Mouse (Mus musculus): ENCODE measurements around the gene Phldb1.

Phldb1 gene

DNA sequence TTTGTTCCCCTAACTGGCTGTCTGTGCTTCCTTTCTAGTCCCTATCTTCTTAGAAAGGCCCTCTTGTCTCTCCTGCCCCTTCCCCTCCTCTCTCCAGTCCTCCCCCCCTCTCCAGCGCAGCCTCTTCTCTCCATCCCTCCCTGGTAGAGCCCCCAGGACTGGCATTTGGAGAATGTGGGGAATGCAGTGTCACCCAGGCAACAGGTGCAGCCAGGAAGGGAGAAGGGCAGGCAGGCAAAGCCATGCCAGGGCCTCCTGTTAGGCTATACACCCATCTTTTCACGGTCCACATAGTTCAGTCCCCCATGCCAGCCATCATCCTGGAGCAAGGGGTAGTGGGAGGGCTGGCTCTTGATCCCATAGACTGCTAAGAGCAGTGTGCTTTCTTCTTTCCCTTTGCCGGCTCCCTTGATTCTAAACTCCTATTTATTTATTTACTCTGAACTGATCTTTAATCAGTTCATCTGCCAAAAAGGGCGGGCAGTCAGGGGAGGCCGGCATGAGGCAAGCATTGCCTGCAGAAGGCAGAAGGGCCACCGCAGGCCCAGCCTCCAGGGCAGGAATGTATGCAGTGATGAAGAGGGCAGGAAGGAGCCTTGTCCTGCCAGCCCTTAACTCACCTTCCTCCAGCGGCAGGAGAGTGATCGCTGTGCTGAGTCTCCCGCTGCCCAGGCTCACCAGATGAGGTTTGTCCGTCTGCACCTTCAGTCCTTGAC, 8.4 kb downstream of the Phldb1 start:
- DNase-seq (ENCODE audit: low spot score in 2 of 2): no peak

DNA sequence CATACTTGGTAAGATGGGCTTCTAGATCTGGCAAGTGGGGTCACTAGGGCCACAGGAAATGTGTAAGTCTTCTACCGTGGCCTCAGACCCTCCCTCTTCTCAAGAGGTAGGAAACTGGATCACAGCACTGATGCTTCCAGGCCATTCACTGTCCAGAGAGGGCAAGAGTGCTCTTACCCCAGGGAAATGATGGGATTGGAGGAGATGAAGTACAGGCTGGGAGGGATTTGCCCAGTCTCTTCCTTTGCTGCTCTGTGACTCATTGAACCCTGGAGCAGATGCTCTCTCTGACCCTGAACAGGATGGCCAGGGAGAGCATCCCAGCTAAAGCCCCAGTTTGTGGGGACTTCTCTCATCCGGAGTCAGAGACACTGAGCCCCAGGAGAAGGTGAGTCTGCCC, 10.3 kb downstream of the Phldb1 start:
- no peak for DNase-seq (ENCODE audit: low spot score in 2 of 2)

DNA sequence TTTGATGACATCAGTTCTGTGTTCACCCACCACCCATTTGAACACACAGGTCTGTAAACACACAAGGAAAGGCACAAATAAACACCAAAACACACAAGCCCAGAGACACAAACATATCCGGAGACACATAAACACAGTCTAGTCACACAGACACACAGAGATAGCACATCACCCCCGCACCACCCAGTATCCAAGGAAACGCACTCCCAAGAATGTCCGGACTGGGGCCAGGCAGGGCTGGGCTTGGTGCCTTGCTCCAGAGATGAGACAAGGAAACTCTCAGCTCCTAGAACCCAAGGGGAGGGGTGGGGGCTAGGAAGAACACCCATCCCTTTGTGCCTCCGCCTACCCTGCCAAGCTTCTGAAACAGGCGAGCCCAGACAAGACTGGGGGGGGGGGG, 10.8 kb downstream of the Phldb1 start:
- DNase-seq (ENCODE audit: low spot score in 2 of 2): peak; percentile 34 to 51

DNA sequence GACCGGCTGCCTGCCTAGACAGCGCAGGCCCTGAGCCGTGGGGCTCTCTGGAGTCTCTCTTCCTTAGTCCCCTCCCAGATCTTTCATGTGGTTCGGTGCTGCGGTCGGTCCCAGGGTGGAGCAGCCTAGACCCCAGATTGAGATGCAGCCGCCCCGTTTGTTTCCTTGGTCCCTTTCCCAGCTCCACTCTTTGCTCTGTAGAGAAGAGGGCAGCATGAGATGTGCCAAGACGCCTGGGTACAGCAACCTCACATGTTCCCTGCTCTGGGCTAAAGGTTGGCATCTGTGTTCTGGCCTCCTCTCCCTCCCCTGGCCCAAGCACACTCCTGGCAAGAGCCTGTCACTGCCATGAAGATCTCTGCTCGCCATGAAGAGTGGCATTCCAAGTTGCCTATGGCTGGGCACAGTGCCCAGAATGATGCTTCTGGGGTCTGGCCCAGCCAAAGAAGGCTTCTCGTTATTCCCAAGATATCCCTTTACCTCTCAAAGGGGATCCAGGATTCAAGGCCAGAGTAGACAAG, 11.4 kb downstream of the Phldb1 start:
- no peak for DNase-seq (ENCODE audit: low spot score in 2 of 2)

DNA sequence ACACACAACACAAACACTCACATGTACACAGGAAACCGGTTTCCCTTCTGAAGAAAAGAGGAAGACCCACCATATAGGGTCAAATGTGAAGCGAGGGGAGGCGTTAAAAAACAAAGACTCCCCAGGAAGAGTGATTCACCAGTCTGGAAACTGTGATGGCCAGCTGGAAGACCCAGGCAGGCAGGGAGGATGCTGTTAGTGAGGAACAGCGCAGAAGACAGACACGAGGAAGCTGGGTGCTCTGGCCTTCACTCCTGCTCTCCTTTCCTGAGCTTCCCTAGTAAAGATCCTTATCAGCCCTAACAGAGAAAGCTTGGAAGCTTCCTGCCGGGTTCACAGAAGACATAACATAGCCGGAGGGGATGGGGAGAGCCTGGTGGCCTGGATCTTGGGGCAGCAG, 12.0 kb downstream of the Phldb1 start:
- no peak for DNase-seq (ENCODE audit: low spot score in 2 of 2)

DNA sequence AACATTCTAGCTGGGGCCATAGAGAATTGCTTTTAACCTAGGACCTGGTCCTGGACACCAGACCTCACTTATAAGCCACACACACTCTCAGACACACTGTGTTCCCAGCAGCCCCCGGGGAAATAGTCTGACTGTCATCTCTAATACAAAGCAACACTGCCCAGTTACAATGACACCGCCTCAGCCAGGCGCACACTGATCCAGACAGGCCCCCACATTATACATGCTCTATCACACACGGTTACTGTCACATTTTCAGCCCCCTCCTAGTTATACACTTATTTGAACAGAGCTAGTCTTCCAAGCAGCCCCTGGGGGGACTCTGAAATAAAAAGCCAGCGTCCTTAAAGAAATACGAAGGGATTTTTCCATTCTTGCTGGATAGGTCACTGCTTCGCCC, 12.4 kb downstream of the Phldb1 start:
- no peak for DNase-seq (ENCODE audit: low spot score in 2 of 2)

DNA sequence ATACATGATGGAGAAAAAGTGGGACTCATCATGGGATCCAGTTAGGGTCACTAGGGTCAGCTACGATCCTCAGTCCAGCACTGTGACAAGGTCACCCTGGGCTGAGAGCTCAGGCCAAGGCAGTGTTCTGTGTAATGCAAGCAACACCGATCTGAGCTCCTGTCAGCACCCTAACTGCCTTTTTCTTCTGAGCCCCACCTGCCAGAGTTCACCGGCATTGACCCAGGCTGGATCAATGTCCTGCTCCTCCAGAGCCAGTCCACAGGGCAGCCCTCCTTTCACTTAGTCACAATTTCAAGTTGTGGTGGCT, 13.2 kb downstream of the Phldb1 start:
- no peak for DNase-seq (ENCODE audit: low spot score in 2 of 2)

DNA sequence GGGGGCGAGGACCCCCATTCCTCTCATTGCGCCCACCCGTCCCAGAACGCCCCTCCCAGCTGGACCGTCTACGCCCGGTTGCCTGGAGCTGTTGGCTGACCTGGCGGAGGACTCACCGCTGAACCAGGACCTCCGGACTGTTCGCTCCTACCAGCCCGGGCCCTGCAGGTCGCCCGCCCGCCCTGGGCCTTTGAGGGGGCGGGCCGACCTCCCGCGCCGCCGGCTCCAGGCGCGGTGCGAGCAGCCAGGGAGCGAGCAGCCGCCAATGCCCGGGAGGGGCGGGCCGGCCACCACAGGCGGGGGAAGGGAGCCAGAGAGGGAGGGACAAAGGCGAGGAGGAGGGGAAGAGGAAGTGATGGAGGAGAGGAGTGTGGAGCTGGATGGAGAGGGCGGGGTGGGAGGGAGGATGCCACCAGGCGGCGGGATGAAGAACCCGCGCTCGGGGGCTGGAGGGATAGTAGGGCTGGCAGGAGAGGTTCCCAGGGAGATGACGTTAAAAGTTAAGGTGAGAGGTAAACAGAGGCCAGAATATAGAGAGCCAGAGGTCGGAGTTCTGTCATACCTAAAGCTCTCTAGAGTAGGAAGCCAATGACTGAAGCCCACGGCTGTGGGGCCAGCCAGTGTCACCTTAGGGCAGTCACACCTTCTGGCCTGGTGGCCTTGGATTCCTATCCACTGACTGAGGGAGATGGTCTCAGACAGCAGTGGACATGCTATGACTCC, 13.7 kb downstream of the Phldb1 start:
- peak; percentile 62 to 80 for DNase-seq (ENCODE audit: low spot score in 2 of 2)

DNA sequence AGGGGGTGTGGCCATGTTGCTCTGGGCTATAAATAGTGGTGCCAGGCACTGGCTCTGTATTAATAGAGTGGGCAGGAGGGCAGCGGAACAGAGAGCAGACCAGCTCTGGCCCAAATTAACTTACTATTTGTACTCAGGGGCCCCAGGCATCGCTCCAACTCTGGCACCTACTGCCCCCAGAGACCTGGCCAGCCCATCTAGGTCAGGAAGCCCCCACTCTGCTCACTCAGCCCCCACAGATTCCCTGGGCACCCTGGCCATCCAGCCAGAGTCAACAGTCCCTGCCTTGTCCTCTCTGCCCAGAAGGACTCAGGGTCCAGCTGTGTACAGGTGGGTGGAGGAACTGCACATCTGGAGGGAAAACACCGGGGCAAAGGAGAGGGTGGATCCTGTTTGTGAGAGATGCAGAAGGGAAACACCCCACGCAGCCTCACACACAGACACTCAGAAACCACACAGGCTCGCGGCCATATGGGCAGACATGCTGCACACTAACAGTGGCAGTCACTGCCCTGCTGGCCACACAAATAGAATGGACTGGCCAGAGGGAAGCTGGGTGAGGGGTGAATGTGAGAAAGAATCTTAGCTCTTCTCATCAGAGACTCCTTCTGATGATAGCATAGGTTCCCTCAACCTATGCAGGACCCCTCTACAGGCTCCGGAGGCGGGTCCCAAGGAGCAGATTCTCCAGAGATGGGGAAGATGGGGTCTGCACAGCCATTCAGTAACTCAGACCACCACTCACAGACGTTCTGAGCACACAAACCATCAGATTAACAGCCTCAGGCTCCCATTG, 14.4 kb downstream of the Phldb1 start:
- no peak for DNase-seq (ENCODE audit: low spot score in 2 of 2)

DNA sequence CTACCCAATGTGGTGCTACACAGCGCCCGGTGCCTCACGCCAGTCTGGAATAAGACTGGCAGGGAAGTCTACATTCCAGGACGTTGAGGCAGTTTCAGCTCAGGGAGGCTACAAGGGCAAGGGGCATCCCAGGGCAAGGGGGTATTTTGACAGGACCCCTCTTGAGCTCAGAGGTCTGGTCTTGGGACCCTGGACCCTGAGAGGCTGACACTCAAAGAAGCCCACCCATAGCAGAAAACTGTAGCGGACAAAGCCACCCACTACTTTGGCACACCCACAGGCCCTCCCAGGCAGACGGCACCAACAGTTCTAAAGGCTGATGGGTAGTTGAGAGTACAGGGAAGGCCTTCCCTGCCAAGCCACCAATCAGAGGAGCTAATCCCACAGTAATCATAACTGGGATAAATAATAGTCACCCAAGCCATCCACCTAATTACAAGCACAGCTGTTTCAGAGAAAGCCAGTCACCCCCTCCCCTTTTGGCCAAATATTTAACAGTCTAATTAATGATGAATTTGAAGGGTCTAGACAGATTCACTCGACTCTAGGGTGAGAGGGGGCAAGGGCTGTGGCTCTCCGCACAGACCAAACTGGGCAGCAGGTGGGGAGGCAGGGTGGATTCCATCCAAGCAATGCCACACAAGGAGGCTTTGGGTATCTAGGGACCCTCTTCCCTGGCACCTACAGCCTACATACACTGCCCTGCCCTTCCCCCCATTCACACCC, 15.2 kb downstream of the Phldb1 start:
- no peak for DNase-seq (ENCODE audit: low spot score in 2 of 2)

DNA sequence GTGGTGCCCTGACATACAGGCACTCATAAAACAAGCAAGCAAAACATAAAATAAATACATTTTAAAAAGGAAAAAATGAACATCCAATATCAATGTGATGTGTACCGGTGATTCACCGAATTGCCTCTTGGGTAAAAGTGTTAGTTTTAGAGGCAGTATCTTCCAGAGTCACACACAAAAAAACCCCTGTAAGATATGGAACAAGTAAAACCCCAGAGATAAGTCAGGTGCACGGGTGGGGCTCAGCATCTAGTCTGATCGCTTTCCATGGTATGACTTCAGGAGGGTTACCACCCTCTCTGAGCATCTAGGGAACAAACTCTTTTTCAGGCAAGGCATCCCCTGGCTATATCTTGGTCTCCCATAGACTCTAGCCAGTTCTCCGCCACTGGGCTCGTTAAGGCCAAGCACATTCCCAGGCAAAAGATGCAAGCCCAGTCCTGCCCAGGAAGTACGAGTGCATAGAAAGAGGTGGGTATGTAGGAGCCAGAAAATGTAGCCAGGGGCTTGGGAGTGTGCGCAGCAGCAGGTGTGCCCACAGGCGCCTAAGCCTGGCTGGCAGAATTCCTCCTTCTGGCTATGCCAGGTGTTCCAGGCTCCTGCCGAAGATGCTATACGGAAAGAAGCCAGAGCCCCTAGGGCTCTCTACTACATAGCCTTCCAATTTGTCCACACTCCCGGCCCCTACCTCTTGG, 15.9 kb downstream of the Phldb1 start:
- DNase-seq (ENCODE audit: low spot score in 2 of 2): no peak

DNA sequence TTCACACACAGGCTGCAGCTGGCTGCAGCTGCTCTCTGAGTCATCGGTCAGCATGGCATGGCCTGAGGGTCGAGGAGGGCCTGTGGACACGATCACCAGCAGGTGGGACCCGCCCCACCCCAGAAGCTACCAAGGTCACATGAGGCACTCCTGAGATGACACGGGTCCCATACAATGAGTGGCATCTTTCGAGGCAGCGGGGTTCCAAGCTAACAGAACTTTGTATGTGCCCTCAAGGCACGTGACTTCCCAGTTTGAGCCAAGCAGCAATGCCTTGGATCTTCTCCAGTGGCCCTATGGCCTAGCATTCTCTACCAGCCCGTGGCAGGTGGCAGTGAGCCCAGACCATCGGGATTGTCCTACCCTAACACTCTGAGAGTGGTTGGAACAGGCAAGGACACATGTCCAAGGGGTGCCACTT, 17.2 kb downstream of the Phldb1 start:
- DNase-seq (ENCODE audit: low spot score in 2 of 2): peak in 1 of 2 experiments; percentile 29

DNA sequence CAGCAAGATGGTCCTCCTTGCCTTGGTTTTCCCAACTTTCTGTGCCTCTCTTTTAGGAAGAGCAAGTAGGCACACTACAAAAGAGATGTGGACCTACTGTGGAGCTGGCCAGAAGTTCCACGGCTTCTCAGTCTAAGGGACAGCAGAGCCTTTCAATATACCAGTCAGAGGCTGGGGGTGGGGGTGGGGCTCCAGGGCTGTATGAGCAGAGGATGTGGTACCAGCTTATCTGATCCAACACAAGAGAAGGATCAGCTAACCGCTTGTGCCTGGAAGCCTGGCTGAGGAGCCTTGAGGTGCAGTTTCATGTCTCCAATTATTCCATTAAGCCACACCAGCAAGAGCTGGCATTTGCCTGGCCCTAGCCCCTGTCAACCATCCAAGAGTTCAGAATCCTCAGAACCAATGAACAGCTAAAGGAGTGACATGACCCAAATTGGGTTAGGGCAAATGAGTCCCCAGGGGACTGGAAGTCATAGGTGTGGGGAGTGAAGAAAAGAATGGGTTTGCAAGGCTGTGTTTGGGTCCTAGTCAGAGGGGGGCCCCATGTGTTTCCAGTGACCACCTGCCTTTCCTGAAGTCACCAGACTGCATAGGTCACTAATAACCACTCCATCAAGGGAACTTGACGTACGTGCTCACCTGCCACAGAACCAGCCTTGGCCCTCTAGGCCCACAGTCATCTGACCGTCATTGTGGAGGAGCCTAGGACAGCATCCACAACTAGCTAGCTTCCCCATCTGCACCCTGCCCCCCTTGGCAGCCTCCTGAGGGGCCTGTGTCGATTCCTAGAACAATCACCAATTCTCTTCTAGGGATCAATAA, 17.8 kb downstream of the Phldb1 start:
- no peak for DNase-seq (ENCODE audit: low spot score in 2 of 2)

DNA sequence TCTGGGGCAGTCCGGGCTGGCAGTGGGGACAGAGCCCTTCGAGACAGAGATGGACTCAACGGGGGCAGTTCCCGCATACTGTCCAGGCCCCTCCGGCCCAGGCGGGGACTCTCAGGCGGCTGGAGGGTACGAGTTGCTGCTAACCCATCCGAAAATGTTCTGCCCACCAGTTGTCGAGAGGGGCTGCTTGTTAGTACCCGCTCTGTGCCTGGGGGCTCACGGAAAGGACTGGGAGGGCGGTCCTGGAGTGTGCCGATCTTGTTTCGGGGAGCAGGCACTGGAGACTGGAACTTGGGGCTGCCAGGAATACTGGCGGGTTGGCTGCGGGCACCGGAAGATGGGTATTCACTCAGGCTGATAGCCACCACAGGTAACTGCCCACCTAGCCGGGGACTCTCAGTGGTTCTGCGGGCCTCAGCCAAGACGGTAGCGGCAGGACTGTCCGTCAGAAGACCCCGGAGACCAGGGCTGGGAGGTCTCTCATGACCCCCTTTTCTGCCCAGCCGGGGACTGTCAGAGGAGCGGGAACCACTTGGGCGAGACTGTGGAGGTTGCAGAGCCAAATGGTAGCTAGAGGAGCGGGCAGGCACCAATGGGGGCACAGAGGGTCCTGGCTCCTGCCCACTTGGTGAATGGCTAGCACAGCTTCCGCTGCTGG, 19.2 kb downstream of the Phldb1 start:
- no peak for DNase-seq (ENCODE audit: low spot score in 2 of 2)

DNA sequence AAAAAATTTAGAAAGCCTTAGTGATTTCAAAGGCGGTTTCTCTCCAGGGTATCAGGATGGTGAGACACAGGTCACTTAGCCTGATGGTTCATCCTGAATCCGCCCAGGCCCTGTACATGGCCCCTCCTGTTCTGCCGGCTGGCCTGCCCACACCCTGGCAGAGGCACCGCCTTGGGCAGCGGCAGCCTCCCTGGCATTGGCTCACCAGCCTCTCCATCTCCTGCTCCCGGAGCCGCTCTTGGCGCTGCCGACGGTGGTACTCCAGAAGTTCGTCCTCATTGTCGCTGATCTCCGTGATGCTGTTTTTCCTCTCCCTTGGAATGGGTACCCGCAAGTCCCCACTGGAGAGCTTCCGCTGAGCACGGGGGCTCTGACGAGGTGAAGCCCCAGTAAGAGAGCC, 19.9 kb downstream of the Phldb1 start:
- DNase-seq (ENCODE audit: low spot score in 2 of 2): no peak

DNA sequence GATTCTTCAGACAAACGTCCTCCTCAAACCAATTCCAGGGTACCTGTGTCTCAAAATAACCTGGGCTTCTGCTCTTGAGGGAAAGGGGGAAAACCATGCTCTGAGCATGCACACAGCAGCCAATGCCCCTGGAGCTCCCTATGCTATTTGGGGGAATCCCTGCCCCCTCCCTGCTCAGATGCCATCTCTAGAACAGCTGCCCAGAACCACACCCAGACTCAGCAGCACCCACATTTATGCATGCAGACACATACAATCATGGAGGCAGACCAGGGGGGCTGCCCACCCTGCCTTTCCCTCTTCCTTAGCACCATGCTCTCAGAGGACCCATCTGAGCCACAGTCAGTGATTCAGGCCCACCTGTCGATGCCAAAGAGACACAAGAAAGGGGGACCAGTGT, 21.4 kb downstream of the Phldb1 start:
- DNase-seq (ENCODE audit: low spot score in 2 of 2): no peak

DNA sequence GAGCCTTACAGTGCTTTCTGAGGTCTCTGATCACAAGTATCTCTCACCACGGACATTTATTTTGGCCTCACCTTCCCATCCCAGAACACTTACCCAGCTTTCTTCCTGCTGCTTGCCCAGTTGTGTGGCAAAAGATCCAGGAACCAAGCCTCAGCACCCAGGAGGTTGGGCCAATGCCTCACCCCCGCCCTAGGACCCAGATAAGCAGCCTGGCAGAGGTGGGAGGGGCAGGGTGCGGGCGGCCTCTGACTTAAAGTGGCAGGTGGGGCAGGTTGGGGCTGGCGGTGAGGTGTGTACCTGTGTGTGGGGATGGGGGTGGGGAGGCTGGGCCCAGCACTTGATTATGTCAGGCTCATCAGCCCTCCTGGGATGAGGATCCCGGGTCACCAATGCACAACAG, 21.9 kb downstream of the Phldb1 start:
- DNase-seq (ENCODE audit: low spot score in 2 of 2): no peak

DNA sequence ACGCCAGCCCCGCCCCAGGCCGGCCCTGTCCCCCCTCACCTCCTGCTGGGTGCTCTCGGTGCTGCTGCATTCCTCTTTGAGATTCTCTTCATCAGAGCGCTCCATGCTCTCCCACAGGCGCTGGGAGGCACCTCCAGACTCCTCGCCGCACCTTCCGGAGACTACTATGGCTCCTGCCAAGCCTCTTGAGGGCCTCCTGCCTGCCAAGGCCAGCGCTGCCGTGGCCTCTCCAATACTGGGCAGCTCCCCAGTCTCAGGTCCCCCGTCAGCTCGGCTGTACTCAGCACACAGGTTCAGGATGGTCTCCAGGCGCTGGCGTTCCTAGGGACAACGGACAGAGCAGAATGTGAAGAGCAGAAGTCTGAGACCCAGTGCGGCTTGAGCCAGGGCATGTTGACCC, 23.4 kb downstream of the Phldb1 start:
- no peak for DNase-seq (ENCODE audit: low spot score in 2 of 2)

DNA sequence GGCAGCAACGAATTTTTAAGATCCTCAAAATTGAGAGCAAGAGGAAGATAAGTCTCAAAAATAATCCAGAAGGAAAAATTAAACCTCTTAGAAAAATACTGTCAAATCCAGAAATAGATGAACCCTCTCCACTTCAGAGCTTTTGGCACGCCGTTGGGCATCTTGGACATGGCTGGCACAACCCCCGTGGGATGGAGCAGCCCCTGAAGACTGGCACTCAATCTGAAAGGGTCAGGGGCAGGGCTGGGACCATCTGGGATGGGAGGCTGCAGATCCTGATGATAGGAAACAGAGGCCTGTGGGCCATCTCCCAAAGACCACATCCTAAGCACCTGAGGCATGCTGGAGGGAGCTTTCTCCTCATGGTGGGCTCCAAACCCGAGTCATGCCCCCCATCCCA, 24.8 kb downstream of the Phldb1 start:
- no peak for DNase-seq (ENCODE audit: low spot score in 2 of 2)

DNA sequence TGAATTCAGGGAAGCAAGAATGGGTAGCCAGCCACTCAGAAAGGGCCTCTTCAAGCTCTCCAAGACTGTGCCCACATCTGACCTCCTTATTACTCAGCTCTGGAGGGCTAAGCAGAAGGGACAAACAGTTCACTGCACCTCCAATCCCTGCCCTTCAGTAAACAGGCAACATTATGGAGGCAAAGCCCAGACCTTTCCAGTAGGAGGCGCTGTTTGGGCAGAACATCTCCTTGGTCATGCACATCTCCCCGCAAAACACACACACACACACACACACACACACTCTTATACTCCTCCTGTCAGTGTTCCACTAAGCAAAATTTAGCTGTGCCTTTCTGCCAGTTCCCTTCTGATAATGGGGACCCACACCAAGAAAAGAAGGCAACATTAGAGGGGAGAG, 25.4 kb downstream of the Phldb1 start:
- no peak for DNase-seq (ENCODE audit: low spot score in 2 of 2)
